Mouse (Mus musculus): ENCODE data around the gene Ndn.

The Ndn gene

DNA sequence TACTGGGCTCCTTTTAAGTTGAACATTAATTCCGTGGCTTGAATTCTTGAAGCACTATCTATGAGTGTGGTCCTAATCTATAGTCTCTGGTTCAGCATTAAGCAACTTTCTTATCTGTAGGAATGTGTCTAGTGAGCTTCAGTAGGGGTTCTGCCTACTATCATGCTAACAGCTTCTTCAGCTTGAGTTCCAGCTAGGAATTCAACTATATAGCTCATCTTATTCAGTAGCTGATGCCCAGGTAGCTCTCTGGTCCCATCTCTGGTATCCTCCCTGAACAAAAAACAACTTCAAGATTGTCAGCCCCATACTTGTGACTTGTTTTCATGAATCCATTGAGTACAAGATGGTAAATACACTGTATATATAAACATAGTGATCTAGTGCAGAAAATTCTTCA lies at the start of gene Ndn:
Gene Ndn, plus strand, starts transcription at position 301 of the 400 bp plus-strand sequence.
- no peak for DNase-seq (ENCODE audit: low read depth, low spot score)

DNA sequence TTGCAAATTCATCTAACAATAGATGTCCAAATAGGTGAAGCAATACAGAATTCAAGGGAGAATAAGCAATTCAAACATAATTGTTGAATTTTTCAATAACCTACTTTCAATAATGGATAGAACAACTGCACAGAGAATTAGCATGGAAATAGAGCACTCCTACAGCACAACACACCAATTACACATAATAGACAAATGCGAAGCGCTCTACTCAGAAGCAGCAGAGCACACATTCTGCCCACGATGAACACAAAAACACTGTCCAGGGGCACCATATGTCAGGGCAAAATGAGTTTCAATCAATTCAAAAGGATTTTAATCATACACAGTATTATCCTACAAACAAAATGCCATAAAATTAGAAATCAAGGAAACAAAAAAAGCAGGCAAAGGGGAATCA lies 43.9 kb upstream of the Ndn start:
- no peak for DNase-seq (ENCODE audit: low read depth, low spot score)

DNA sequence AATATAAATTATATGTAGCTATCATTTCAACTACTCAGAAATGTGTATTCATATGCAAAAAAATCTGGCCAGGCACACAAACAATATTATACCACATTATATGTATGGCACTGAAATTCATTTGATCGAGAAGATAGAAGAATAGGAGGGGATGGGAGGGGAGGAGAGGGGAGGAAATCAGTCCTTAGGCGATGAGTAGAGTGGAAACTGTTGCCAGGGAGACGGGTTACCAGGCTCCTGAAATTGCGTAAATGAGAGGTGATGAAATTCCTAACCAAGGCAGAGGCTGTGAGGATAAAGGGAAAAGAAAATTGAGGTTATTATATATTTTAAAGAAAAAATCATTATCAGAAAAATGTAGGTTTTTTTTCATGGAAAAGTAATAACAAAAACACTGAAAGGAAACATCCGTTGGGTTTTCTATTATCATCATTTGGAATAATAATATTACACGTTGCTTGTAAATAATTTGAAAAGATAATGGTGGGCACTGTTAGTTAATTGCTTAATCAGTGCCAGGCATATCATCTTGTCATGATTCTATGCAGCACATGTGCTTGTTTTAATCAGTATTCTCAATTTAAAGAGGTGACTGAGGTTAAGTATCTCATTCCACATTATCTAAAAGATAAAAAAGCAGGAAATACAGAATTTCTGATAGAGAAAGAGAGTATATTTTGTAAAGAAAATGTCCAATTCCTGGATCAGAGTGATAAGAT lies 39.3 kb upstream of the Ndn start:
- no peak for DNase-seq (ENCODE audit: low read depth, low spot score)

DNA sequence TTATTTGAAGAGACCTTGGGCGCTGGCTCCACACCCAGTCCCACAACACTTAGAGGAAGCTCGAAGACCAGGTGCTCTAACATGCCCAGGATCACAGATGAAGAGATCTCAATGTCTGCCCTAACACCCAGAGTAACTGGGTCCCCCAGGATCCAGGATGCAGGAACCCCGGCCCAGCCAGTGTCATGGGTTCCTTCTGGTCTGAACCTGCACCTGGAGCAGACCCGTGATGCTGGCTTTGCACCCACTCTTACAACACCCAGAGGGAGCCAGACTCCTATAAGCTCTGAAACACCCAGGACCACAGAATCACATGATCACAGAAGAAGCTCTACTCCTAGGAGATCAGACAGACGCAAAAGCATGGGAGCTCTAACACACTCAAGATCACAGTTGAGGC lies 29.6 kb upstream of the Ndn start:
- no peak for DNase-seq (ENCODE audit: low read depth, low spot score)

DNA sequence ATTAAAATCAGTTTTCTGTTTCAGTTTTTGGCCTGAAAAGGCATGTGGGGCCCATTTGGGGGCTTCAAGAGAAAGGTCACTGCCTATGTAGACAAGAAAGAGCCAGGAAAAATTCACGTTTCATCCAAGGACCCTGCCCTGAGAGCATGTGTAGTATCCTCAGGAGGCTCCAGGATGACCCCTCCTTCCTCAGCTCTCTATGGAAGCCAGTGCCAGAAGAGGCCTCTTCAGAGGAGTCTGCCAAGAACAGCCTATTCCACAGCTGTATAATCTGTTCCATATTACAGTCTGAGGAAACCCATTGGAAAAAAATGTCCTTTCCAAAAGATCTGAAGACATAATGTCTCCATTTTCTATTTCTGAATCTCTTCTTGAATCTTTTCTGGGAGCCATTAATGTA lies 958 bp upstream of the Ndn start:
- DNase-seq (ENCODE audit: low read depth, low spot score) = peak; percentile 37

DNA sequence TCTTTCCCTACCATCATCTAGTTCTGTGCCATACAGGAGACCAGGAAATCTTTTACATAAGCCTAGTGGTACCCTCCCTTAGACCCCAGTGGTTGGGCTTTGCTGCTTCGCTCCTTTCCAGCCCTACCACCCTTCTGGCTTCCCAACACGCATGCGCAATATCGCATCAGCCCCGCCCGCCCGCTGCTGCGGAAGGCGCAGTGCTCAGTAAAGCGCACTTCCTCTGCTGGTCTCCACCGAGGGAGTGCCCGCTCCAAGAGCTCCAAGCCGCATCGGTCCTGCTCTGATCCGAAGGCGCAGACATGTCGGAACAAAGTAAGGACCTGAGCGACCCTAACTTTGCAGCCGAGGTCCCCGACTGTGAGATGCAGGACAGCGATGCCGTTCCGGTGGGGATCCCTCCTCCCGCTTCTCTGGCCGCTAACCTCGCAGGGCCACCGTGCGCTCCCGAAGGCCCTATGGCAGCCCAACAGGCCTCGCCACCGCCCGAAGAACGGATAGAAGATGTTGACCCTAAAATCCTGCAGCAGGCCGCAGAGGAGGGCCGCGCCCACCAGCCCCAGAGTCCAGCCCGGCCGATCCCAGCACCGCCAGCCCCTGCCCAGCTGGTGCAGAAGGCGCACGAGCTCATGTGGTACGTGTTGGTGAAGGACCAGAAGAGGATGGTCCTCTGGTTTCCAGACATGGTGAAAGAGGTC lies 1.9 kb downstream of the Ndn start:
- DNase-seq (ENCODE audit: low read depth, low spot score) = peak; percentile 58

DNA sequence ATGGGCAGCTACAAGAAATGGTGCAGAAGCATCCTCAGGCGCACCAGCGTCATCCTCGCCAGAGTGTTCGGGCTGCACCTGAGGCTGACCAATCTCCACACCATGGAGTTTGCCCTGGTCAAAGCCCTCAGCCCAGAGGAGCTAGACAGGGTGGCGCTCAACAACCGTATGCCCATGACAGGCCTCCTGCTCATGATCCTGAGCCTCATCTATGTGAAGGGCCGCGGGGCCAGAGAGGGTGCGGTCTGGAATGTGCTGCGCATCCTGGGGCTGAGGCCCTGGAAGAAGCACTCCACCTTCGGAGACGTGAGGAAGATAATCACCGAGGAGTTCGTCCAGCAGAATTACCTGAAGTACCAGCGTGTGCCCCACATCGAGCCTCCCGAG lies 2.4 kb downstream of the Ndn start:
- DNase-seq (ENCODE audit: low read depth, low spot score) = no peak

DNA sequence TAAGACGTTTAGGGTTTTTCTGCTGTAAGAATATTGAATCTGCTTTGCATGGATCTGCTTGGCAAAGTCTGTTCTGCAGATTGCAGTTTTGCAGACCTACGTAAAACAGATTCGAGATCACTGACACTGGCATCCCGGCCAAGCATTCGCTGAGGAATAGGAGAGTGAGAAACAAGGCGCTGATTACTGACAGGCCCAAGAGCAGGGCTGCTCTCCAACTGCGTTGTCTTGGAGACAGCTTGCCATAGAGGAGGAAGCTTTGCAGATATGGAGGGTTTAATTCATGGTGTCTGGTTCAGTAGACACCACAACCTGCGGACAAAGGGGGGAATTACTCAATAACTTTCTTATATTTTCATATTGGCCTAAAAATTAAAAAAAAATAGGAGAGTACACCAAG lies 4.9 kb downstream of the Ndn start:
- DNase-seq (ENCODE audit: low read depth, low spot score) = no peak

DNA sequence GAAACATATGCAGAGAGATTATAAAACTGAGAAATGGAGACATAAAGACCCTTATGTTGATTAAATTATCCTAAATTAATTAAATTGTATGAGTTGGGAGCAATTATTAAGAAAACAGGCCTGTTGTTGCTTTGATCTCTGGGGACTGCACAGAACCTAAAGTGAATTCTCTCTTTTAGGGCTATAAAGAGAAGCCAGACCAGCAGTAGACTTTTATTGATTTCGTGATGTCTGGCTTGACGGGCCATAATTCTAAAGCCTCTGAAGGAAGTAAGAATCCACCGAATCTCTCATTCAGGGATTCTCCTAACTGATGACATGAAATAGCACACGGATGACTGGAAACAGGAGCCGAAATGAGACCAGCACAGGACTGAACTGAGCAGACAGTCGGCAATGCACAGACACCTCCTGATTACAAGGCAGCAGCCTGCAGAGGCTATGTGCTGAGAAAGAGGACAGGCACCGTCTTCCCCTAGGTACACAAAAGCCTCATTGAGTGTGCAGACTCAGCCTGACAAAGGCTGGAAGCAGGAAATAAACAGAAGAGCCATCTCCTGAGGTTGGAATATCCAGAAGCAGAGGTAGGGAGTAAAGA lies 18.8 kb downstream of the Ndn start:
- DNase-seq (ENCODE audit: low read depth, low spot score) = no peak

DNA sequence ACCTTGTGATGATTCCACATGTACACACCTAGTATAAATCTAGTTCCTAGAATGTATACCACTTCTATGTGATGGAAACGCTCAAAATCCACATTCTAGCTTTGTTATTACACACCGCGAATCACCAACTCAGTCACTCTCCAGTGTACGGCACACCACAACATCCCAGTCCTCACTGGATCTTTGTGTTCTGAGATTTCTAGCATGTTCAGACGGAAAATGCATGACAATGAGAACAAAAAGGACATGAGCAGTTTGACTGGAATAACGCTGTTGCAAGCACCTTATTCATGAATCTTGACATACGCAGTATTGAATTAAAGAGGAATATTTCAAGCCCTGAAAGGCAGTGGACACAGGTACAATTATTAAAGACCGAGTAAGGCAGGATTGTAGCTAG lies 20.4 kb downstream of the Ndn start:
- DNase-seq (ENCODE audit: low read depth, low spot score) = no peak

DNA sequence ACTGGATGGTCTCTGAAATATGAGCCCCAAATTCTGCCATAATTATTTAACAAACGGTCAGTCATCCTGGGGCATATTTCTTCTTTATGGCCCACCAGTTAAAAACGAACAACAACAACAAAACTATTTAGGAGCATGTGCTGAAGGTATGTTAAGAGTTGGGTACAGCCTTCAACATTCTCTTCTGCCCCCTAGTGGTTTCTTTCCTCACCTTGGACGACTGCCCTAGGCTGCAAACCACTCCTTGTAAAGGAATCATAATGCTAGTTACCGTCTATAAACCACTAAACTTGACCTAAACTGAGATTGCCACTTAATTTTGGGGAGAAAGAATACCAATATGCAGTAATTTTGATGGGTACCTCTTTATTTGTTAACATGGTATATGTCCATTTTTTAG lies 29.3 kb downstream of the Ndn start:
- DNase-seq (ENCODE audit: low read depth, low spot score) = peak; percentile 72

DNA sequence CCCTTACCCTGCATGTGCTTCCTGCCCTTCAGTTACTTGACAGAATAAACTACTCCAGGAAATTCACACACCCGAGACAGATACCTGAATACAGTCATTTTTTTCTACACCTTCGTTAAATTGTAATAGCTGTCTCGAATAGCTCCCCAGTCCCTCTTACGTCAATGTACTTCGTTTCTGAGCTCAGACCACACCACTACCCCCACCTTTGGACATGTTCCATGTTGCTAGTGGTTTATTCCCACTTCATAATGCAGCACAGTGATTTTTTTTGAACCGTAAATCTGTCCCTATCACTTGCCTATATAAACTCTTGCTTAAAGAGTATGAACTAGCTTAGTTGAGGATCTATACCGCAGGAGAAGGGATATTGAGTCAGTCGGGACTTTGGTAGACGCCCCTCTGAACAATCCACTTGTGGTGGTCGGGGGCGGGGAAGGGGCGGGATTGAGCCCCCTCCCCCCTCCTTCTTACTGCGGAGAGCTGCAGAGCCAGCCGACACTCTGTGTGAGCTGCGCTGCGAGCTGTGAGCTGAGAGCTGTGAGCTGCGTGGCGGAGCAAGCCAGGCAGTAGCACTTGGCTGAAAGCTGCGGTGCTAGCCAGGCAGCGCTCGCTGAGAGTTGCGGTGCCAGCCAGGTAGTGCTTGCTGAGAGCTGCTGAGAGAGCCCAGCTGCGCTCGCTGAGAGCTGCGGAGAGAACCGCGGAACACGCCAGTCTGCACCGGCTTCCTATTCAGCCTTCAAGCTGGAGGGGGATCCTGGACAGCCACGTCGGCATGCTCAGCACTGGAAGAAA lies 30.3 kb downstream of the Ndn start, which contains the start of gene Magel2:
Gene Magel2, plus strand, starts transcription at position 501 of the 795 bp plus-strand sequence.
- DNase-seq (ENCODE audit: low read depth, low spot score) = no peak

DNA sequence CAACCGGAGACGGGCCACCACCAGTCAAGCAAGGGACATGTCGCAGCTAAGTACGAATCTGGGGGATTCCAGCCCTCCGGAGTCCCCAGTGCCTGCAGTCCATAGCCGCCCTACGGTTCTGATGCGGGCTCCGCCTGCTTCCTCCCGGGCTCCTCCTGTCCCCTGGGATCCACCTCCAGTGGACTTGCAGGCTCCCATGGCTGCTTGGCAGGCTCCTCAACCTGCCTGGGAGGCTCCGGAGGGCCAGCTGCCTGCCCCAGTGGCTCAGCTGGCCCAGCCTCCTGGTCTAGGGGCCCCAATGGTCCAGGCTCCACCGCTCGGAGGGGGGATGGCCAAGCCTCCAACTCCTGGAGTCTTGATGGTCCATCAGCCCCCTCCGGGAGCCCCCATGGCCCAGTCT lies 30.9 kb downstream of the Ndn start:
- DNase-seq (ENCODE audit: low read depth, low spot score) = no peak

DNA sequence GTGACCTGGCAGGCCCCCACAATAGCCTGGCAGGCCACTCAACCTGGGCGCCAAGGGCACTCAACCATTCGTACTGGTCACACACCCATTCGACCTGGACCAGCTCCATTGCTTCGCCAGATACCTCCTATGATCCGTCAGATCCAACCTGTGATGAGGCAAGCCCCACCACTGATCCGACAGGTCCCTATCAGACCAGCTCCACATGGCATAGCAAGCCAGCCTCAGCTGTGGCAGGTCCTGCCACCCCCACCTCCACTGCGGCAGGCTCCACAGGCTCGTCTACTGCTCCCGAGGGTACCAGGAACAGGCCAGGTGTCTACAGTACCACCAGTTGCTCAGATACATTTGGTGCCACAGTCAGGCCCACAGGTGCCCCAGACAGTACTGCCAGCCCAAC lies 32.2 kb downstream of the Ndn start:
- no peak for DNase-seq (ENCODE audit: low read depth, low spot score)

DNA sequence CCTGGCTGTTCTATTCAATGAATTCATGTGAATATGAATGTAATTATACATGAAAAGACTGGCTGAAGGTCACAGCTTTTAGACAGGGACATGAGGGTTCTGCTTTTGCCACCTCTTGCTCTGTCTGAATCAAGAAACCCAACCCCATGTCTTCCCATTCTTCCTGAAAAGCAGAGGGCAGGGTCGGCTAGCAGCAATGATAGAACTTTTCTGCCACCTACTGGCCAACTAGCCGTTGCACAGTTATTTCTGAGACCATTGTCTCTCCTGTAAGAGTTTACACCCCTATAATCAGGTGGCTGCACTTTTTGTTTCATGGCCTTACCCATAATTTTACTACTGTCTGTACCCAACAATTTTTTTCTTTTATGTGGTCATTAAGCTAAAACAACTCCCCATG lies 36.0 kb downstream of the Ndn start:
- peak; percentile 82 for DNase-seq (ENCODE audit: low read depth, low spot score)

DNA sequence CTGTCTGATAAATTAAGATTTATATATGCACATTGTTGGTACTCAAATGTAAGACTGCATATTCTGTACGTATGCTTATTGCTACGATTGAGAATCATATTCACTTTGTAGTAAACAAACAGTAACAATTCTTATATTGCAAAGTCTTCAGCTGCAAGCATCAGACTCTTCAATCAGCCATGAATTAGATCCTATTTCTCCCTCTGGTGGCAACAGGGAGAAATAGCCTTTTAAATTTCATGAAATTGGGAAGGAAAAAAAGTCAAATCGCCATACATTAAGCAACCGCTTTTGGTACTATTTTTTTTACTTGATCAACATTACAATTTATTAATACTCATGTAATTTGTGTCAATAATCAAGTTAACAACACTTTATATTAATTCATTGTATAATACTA lies 41.9 kb downstream of the Ndn start:
- DNase-seq (ENCODE audit: low read depth, low spot score) = peak; percentile 43

DNA sequence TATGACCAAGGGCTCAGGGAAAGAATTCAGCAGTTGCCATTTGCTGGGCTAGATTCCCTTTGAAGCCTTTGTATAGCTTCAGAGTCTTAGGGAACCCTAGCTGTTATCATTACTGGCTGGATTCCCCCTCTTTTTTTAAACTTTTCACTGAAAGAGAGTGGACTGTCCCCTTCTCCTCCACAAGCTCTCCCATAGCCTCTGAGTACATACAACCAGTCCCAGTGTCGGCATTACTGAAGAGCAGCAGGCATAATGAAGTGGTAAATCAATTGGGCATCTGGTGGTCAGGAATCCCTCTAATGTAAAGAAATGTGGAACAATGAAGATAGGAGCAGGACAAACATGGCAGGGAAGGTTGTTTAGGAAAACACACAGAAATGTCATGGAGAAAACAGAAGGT lies 45.8 kb downstream of the Ndn start:
- DNase-seq (ENCODE audit: low read depth, low spot score) = no peak

Measured in 3T3-L1 (cell line).